Mouse (Mus musculus) intestine, postnatal 0 days (tissue): ENCODE measurements at regions not wholly inside any gene's neighbourhood (a gene's known extent, or its start where the extent isn't known, plus 50 kb on each side); places are given as distances from the start of the nearest gene placed in this dataset.

Experiments used
- ATAC-seq: fragments of 200-750 bp; cut with Nextera tagmentation; 2 replicates; pipeline ENCODE4 v1.8.0; 2017; ENCODE audit warnings: mild to moderate bottlenecking, moderate TSS enrichment, moderate library complexity
- H3K27ac ChIP-seq: fragments of 300-500 bp; sonication (generic); 2 replicates; pipeline ENCODE4 v1.5.1; 2014; ENCODE audit warnings: mild to moderate bottlenecking, low read depth, low read length, moderate library complexity
- H3K27me3 ChIP-seq: fragments of 300-500 bp; sonication (generic); replicated peaks from 2 replicates; pipeline ENCODE4 v1.6.1; 2014; ENCODE audit warnings: low read length, mixed read lengths; ENCODE audit not compliant: control insufficient read depth, insufficient read depth
- H3K36me3 ChIP-seq: fragments of 300-500 bp; sonication (generic); 2 replicates; pipeline ENCODE4 v1.6.1; 2014; ENCODE audit warnings: mild to moderate bottlenecking, moderate library complexity; ENCODE audit not compliant: control insufficient read depth, insufficient read depth
- H3K4me1 ChIP-seq: fragments of 300-500 bp; sonication (generic); replicated peaks from 2 replicates; pipeline ENCODE4 v1.6.1; 2014; ENCODE audit warnings: antibody characterized with exemption, low read length, mixed read lengths; ENCODE audit not compliant: control insufficient read depth, insufficient read depth
- H3K4me2 ChIP-seq: fragments of 300-500 bp; sonication (generic); replicated peaks from 2 replicates; pipeline ENCODE4 v1.6.1; 2014; ENCODE audit warnings: low read depth, mild to moderate bottlenecking, moderate library complexity
- H3K4me3 ChIP-seq: fragments of 300-500 bp; sonication (generic); 2 replicates; pipeline ENCODE4 v1.5.1; 2014; ENCODE audit warnings: low read depth, low read length
- H3K9ac ChIP-seq: fragments of 300-500 bp; sonication (generic); 2 replicates; pipeline ENCODE4 v1.6.1; 2014; ENCODE audit warnings: mild to moderate bottlenecking, low read depth, low read length
- H3K9me3 ChIP-seq: fragments of 300-500 bp; sonication (generic); 2 replicates; pipeline ENCODE4 v1.6.1; 2016; ENCODE audit warnings: mixed run types; ENCODE audit not compliant: control insufficient read depth
- CTCF ChIP-seq: sonication (generic); IDR thresholded peaks from 2 replicates; pipeline ENCODE4 v1.5.1; 2016; ENCODE audit warnings: low read depth, mild to moderate bottlenecking, control low read depth, antibody characterized with exemption, moderate library complexity
- WGBS: fragments of 180-500 bp; shearing (Covaris S2); extraction: QIAGEN DNeasy Blood & Tissue Kit; methylation state at CpG from one replicate; pipeline ENCODE4 v1.1.7; 2014; 5-methylcytosine and 5-hydroxymethylcytosine counted together

DNA sequence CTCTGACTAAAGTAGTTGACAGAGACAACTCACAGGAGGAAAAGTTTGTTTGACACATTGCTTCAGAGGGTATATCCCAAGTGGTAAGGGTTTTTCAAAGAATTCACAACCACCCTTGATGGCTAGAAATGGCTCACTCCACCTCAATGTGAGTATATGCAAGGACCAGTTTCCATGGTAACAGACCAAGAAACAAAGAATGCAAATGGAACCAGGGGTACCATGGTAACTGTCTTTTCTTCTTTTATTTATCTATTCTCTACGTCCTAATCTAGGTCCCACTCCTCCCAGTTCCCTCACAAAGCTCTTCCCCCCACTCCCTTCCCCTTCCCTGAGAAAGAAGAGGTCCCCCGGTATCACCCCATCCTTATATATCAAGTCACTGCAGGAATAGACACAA, 57.5 kb downstream of the Ins1 start:
- no peak for TF ChIP-seq CTCF
- H3K27ac ChIP-seq = no peak overlapping the region
- no peaks in the 10 kb centered on the region for H3K36me3 ChIP-seq
- no peaks in the 10 kb centered on the region for H3K9me3 ChIP-seq
- no peak overlapping the region for H3K4me2 ChIP-seq
- no peaks in the 10 kb centered on the region for H3K27me3 ChIP-seq
- H3K4me1 ChIP-seq = no peaks in the 10 kb centered on the region
- 48% methylated on average over 2 of the region's 2 CpGs for WGBS
- no peak for ATAC-seq
- H3K9ac ChIP-seq = no peak overlapping the region
- H3K4me3 ChIP-seq = no peak overlapping the region

DNA sequence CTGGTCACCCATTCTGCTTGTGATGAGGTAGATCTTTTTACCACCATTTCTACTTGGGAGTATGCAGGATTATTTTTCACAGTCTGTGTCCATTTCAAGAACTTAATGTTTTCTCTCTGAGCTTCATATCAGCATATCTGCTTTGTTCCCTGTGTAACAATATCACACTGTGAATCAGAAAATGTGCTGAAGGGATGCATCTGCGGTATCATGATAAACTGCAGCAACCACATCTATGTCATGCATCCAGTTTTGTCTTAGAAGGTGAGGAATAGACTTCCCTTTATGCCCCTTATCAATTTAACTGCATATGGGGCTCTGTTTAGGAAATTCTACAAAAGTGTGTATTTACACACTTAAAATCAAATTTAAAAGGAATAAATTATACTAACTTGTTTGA, 67.3 kb downstream of the Ins1 start:
- no peak overlapping the region for H3K9ac ChIP-seq
- no peaks in the 10 kb centered on the region for H3K36me3 ChIP-seq
- no peak for TF ChIP-seq CTCF
- H3K4me3 ChIP-seq = no peak overlapping the region
- WGBS = 83% methylated on average over 1 of the region's 1 CpGs
- H3K4me1 ChIP-seq = no peaks in the 10 kb centered on the region
- H3K27ac ChIP-seq = no peak overlapping the region
- H3K9me3 ChIP-seq = no peaks in the 10 kb centered on the region
- ATAC-seq = no peak
- H3K27me3 ChIP-seq = no peaks in the 10 kb centered on the region
- no peak overlapping the region for H3K4me2 ChIP-seq

DNA sequence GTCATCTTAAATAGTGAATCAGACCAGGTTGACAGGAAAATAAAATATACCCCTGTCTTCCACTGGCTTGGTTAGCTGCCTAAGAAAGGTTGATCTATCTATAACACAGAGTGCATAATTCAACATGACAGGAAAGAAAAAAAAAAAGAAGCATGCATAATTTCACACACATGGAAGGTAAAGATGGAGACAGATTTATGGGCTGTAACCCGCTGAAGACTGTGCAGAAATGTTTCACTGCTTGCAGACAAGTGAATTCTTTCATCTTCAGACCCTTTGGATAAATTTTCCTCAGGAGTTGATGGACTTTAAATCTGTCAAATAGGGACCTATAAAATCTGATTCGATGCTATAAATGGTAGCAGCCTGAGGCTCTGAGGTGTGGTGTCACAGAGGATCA, 91.1 kb downstream of the Ins1 start:
- WGBS = 69% methylated on average over 2 of the region's 2 CpGs
- Histone ChIP-seq H3K27ac (no peak overlapping the region), H3K9ac (no peak overlapping the region), H3K27me3 (no peaks in the 10 kb centered on the region), H3K4me2 (no peak overlapping the region), H3K36me3 (no peaks in the 10 kb centered on the region), H3K4me1 (no peaks in the 10 kb centered on the region), H3K9me3 (no peaks in the 10 kb centered on the region), H3K4me3 (no peak overlapping the region)
- ATAC-seq = no peak
- TF ChIP-seq CTCF = no peak

DNA sequence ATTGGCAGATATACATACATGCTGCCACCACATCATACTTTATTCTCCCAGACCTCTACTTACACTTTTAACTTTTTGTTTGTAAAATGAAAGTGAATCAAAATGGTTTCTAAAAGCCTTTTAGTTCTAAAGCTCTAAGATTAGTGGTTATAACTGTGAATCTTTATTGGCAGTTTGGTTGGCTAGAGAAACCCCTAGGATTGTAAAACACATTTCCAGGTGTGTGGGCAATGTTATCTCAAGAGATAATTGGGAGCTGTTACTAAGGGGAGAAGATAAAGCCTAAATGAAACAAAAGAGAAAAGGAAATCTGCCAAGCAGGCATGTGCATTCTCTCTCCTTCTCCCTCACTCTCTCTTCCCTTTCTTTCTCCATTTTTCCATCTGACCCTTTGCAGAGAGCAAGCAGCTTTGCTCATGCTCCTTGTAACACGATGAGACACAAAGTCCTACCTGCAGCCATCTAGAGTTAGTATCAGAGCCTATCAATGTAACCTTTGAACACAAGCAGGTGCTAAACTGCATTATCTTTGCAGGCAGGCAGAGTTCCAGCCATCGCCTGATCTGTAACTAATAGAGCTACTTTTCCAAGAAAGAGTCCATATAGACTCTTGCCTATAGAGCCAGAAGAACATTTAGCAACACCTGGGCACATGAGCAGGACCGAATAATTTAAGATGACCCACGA, 110.9 kb downstream of the Ins1 start:
- no peaks in the 10 kb centered on the region for H3K4me1 ChIP-seq
- H3K27me3 ChIP-seq = no peaks in the 10 kb centered on the region
- TF ChIP-seq CTCF = no peak
- 41% methylated on average over 4 of the region's 4 CpGs for WGBS
- no peak overlapping the region for H3K9ac ChIP-seq
- peak; percentile 68; the same call in 1 of the 2 replicates for ATAC-seq
- H3K4me3 ChIP-seq = no peak overlapping the region
- H3K9me3 ChIP-seq = no peaks in the 10 kb centered on the region
- H3K4me2 ChIP-seq = 0 out of 2 replicates have a peak overlapping the region, but pooled peaks have one; percentile 9
- H3K27ac ChIP-seq = no peak overlapping the region
- H3K36me3 ChIP-seq = no peaks in the 10 kb centered on the region

DNA sequence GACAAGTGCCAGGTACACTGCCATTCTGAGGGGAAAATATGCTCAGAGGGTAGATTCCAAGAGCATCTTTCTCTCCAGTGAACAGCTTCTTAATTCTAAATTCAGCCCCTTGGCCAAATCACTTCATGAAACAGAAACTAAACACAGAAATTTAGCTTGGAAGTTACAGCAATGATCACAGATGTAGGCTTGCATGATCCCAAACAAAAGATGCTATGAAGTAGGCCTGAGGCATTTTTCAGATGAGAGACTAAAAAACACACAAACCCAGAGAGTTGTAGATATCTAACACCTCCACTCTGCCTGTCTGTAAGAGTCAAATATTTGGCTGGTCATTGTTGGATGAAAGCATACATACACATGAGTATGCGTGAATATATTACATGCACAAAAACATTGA, 142.6 kb downstream of the Ins1 start:
- Histone ChIP-seq H3K4me1 (no peaks in the 10 kb centered on the region), H3K4me3 (no peak overlapping the region), H3K9ac (no peak overlapping the region), H3K27me3 (no peaks in the 10 kb centered on the region), H3K4me2 (no peak overlapping the region), H3K36me3 (no peaks in the 10 kb centered on the region), H3K27ac (no peak overlapping the region), H3K9me3 (no peaks in the 10 kb centered on the region)
- 92% methylated on average over 1 of the region's 1 CpGs for WGBS
- no peak for ATAC-seq
- TF ChIP-seq CTCF = no peak

DNA sequence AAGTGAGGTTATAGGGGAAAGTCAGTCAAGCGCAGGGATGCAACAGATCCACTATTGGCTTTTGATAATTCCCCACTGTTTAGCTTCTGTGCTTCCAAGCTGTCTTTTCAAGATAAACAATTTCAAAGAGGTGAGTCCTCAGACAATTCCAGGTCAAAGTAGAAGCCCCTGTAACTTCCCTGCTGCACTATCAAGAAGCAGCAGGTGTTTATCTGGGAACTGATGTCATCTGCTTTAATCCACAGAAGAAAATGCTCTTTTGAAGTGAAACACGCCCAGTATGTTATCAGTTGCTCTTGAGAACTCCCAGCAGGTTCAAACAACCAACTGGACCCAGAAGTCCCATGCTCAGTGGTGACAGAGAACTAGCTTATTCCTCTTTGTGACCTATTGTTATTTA, 164.7 kb downstream of the Ins1 start:
- no peak overlapping the region for H3K4me2 ChIP-seq
- no peaks in the 10 kb centered on the region for H3K27me3 ChIP-seq
- 15% methylated on average over 2 of the region's 2 CpGs for WGBS
- H3K27ac ChIP-seq = no peak overlapping the region
- no peak overlapping the region for H3K4me3 ChIP-seq
- H3K9me3 ChIP-seq = no peaks in the 10 kb centered on the region
- TF ChIP-seq CTCF = no peak
- no peaks in the 10 kb centered on the region for H3K4me1 ChIP-seq
- no peaks in the 10 kb centered on the region for H3K36me3 ChIP-seq
- no peak overlapping the region for H3K9ac ChIP-seq
- no peak for ATAC-seq

DNA sequence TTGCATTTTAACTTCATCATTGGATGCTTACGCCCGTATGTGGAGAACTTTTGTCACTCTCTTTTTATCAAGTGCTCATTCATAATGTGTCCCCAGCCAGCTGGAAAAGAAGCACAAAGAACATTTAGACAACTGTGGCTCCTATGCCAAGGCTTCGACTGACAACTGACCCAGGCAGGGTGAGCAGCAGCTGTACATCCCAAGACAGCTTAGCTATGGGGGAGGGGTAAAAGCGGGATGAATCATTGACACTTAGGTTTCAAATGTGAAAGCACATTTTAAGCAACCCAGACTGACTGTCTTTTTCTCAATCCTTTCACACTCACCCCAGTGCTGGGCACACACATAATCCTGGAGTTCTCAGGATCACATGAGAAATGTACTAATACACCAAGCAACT, 178.4 kb downstream of the Ins1 start:
- no peak overlapping the region for H3K4me2 ChIP-seq
- ATAC-seq = no peak
- H3K27ac ChIP-seq = no peak overlapping the region
- H3K4me3 ChIP-seq = no peak overlapping the region
- TF ChIP-seq CTCF = no peak
- H3K9ac ChIP-seq = no peak overlapping the region
- H3K36me3 ChIP-seq = no peaks in the 10 kb centered on the region
- no peaks in the 10 kb centered on the region for H3K9me3 ChIP-seq
- WGBS = 84% methylated on average over 4 of the region's 4 CpGs
- no peaks in the 10 kb centered on the region for H3K27me3 ChIP-seq
- no peaks in the 10 kb centered on the region for H3K4me1 ChIP-seq
